Mouse (Mus musculus) heart, postnatal 0 days (tissue): Measurements from ENCODE around the gene Inpp5e. TPM values are rescaled to one million over a fixed set of nuclear protein-coding genes. Genes with fewer than 3 reads are reported as not detected.

Experiments used
- ATAC-seq: fragments of 200-750 bp; cut with Nextera tagmentation; 2 replicates; pipeline ENCODE4 v1.8.0; 2017; ENCODE audit warnings: low read depth, moderate number of reproducible peaks, moderate library complexity; ENCODE audit not compliant: insufficient read depth
- DNase-seq: peaks from one replicate; pipeline ENCODE4 v3.0.0-alpha.2; 2016; ENCODE audit warnings: low spot score
- H3K27ac ChIP-seq: fragments of 300-500 bp; sonication (generic); 2 replicates; pipeline ENCODE4 v1.5.1; 2014; ENCODE audit warnings: low read depth, mild to moderate bottlenecking
- H3K27me3 ChIP-seq: fragments of 300-500 bp; sonication (generic); 2 replicates; pipeline ENCODE4 v1.6.1; 2014; ENCODE audit warnings: low read length, mixed read lengths; ENCODE audit not compliant: control insufficient read depth, insufficient read depth
- H3K36me3 ChIP-seq: fragments of 300-500 bp; sonication (generic); replicated peaks from 2 replicates; pipeline ENCODE4 v1.6.1; 2014; ENCODE audit warnings: low read length, mixed read lengths; ENCODE audit not compliant: control insufficient read depth, insufficient read depth
- H3K4me1 ChIP-seq: fragments of 300-500 bp; sonication (generic); 2 replicates; pipeline ENCODE4 v1.6.1; 2014; ENCODE audit warnings: antibody characterized with exemption; ENCODE audit not compliant: control insufficient read depth, insufficient read depth
- H3K4me2 ChIP-seq: fragments of 300-500 bp; sonication (generic); 2 replicates; pipeline ENCODE4 v1.6.1; 2014; ENCODE audit warnings: low read depth, mild to moderate bottlenecking, low read length, moderate library complexity
- H3K4me3 ChIP-seq: fragments of 300-500 bp; sonication (generic); 2 replicates; pipeline ENCODE4 v1.5.1; 2014; ENCODE audit warnings: low read depth, low read length
- H3K9ac ChIP-seq: fragments of 300-500 bp; sonication (generic); replicated peaks from 2 replicates; pipeline ENCODE4 v1.6.1; 2014; ENCODE audit warnings: low read depth, low read length, mixed read lengths
- H3K9me3 ChIP-seq: fragments of 300-500 bp; sonication (generic); replicated peaks from 2 replicates; pipeline ENCODE4 v1.6.1; 2016; ENCODE audit warnings: low read length; ENCODE audit not compliant: control insufficient read depth
- CTCF ChIP-seq: IDR thresholded peaks from 2 replicates; pipeline ENCODE4 v1.5.1; 2016; ENCODE audit warnings: antibody characterized with exemption, control low read depth, low read depth
- EP300 ChIP-seq: IDR thresholded peaks from 2 replicates; pipeline ENCODE4 v1.6.1; 2016; ENCODE audit warnings: antibody characterized with exemption, low read depth
- WGBS: fragments of 180-500 bp; shearing (Covaris S2); extraction: QIAGEN DNeasy Blood & Tissue Kit; methylation state at CpG from one replicate; pipeline ENCODE4 v1.1.7; 2014; 5-methylcytosine and 5-hydroxymethylcytosine counted together
- polyA plus RNA-seq: library from polyadenylated mRNA; unstranded; fragments of >200 nt; fragmentation: Nextera tagmentation; extraction: Ambion mirVana; gene quantifications from 2 replicates; pipeline ENCODE4 v1.2.1, GENCODE M21; 2015
- total RNA-seq: library from RNA; depleted of rRNA; stranded (reverse); fragments of >200 nt; gene quantifications from 2 replicates; pipeline ENCODE4 v1.2.3, GENCODE M21; 2014; ENCODE audit warnings: low replicate concordance

The Inpp5e gene
- total and polyA plus RNA-seq, 2 experiments from 2014 or later: 10.2 to 16.7 TPM

DNA sequence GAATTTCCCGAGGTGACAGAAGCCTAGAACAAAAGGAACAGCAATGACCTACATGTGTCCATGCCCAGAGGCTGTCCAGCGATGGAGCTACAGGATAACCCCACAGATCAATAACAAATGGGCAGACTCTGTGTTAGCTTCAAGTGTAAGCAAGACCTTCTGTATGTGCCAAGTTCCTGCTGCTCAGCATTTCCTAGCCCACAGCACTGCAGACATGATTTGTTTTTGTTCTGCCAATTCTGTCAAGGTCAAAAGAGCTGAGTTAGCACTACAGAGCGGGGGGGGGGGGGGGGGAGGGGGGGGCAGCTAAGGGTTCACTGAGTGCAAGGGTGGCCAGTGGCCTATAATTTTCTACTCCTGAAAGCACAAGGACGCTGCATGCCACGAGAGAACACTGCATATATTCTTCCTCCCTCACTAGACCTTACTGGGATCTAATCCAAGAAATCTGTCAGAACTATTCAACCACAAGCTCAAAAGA lies 2.0 kb upstream of the Inpp5e start:
- no peak overlapping the region for H3K4me3 ChIP-seq
- no peak for TF ChIP-seq EP300
- no peak for TF ChIP-seq CTCF
- H3K36me3 ChIP-seq: peaks cover 55% of the 10 kb centered on the region
- no peaks in the 10 kb centered on the region for H3K9me3 ChIP-seq
- DNase-seq (no peak), ATAC-seq (no peak)
- 45% methylated on average over 4 of the region's 5 CpGs for WGBS
- H3K9ac ChIP-seq: 0 out of 2 replicates have a peak overlapping the region, but pooled peaks have one; percentile 22
- H3K4me2 ChIP-seq: no peak overlapping the region
- peak overlapping the region; percentile 52 for H3K27ac ChIP-seq
- H3K4me1 ChIP-seq: peaks cover 22% of the 10 kb centered on the region
- H3K27me3 ChIP-seq: no peaks in the 10 kb centered on the region

DNA sequence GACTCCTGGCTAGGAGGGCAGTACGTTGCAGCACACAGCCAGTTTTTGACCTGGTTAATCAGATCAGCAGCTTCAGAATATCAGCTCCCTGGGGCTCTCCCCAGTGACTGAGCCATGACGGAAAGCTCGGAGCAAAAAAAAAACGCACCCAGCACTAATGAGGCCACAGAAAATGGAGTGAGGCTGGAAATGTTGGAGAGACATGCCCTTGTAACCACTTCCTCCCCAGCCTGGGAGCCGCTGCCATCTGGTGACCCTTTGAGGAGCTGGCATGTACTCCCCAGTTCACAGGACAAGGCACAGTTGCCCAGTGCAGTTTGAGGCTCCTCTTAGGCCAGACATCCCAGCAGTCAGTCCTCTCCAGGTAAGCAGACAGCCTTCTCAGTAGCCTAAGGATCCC lies 1.1 kb upstream of the Inpp5e start:
- ATAC-seq (no peak), DNase-seq (no peak)
- no peak overlapping the region for H3K9ac ChIP-seq
- WGBS: 69% methylated on average over 5 of the region's 5 CpGs
- H3K4me3 ChIP-seq: no peak overlapping the region
- no peak overlapping the region for H3K4me2 ChIP-seq
- no peaks in the 10 kb centered on the region for H3K27me3 ChIP-seq
- H3K27ac ChIP-seq: no peak overlapping the region
- peaks cover 46% of the 10 kb centered on the region for H3K36me3 ChIP-seq
- H3K4me1 ChIP-seq: peaks cover 22% of the 10 kb centered on the region
- no peaks in the 10 kb centered on the region for H3K9me3 ChIP-seq
- TF ChIP-seq EP300 (no peak), CTCF (no peak)

- peaks cover 22% of the 10 kb centered on the region for H3K4me1 ChIP-seq
Measured at GRCm38 (mm10) chr2:26409362-26409761, 359 bp upstream of the Inpp5e start.

GRCm38 (mm10) chr2:26403306-26403705 lies 5.7 kb downstream of the Inpp5e start:
- Histone ChIP-seq H3K9me3 (no peaks in the 10 kb centered on the region), H3K27ac (no peak overlapping the region), H3K9ac (no peak overlapping the region), H3K36me3 (peaks cover 38% of the 10 kb centered on the region), H3K27me3 (no peaks in the 10 kb centered on the region), H3K4me2 (no peak overlapping the region), H3K4me3 (no peak overlapping the region), H3K4me1 (peaks cover 20% of the 10 kb centered on the region)
- DNase-seq: no peak
- WGBS: 67% methylated on average over 8 of the region's 8 CpGs
- ATAC-seq: no peak
- TF ChIP-seq CTCF (no peak), EP300 (no peak)

More at GRCm38 (mm10) chr2:26409362-26409761, 359 bp upstream of the Inpp5e start:
- 60% methylated on average over 3 of the region's 3 CpGs for WGBS
- peak overlapping the region; percentile 80 for H3K4me2 ChIP-seq
- H3K36me3 ChIP-seq: peaks cover 40% of the 10 kb centered on the region
- H3K27ac ChIP-seq: no peak overlapping the region
- ATAC-seq (no peak), DNase-seq (no peak)
- 0 out of 2 replicates have a peak overlapping the region, but pooled peaks have one; percentile 83 for H3K9ac ChIP-seq
- TF ChIP-seq EP300: no peak
- TF ChIP-seq CTCF: no peak
- H3K9me3 ChIP-seq: no peaks in the 10 kb centered on the region
- no peaks in the 10 kb centered on the region for H3K27me3 ChIP-seq
- H3K4me3 ChIP-seq: peak overlapping the region; percentile 71

DNA sequence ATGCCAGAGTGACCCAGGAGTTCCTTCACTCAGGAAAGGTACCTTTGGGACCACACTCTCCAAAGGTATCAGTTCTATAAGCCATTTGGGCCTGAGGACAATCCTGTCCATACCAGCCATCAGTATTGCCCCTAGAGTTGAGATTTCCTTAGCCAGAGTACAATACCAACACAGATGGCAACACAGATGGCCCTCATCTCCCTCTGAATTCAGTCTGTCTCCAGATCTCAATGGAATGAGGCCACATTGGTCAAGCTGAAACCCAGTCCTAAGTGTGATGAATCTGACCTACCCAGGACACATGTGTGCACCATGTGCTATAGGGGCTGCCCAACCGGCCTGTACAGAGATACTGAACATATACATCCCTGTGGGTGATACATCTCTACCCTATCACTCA lies 6.7 kb downstream of the Inpp5e start:
- Histone ChIP-seq H3K9me3 (no peaks in the 10 kb centered on the region), H3K4me3 (no peak overlapping the region), H3K9ac (no peak overlapping the region), H3K4me1 (peaks cover 9% of the 10 kb centered on the region), H3K27ac (no peak overlapping the region), H3K27me3 (no peaks in the 10 kb centered on the region), H3K36me3 (peaks cover 47% of the 10 kb centered on the region), H3K4me2 (no peak overlapping the region)
- whole genome bisulfite sequencing: 81% methylated on average over 1 of the region's 1 CpGs
- DNase-seq (no peak), ATAC-seq (no peak)
- TF ChIP-seq EP300 (no peak), CTCF (no peak)

DNA sequence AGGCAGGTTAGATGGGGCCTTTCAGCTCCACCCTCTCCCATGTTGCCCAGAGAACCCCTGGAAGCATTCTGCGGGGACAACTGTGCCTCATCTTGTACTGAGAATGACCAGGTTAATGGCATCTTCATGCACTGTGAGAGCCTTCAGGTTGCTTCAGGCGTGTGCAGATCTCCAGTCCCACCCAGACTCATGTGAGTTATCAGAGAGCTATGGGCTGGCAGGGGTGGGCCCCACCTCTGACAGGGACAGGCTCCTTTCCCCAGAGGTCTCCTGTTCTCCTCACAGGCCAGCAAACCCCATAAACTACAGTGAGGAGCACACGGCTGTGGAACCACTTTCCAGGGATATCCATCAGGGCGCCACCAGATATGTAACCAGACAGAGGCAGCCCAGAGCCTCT lies 8.0 kb downstream of the Inpp5e start:
- no peak for DNase-seq
- H3K27me3 ChIP-seq: no peaks in the 10 kb centered on the region
- no peaks in the 10 kb centered on the region for H3K4me1 ChIP-seq
- H3K9me3 ChIP-seq: no peaks in the 10 kb centered on the region
- H3K36me3 ChIP-seq: peaks cover 60% of the 10 kb centered on the region
- WGBS: 92% methylated on average over 4 of the region's 4 CpGs
- H3K9ac ChIP-seq: no peak overlapping the region
- TF ChIP-seq EP300 (no peak), CTCF (no peak)
- H3K27ac ChIP-seq: no peak overlapping the region
- H3K4me2 ChIP-seq: no peak overlapping the region
- H3K4me3 ChIP-seq: no peak overlapping the region
- no peak for ATAC-seq
